Mouse (Mus musculus) lung, embryonic 14.5 days (tissue): Measurements from ENCODE around the gene Ly6g5b. TPM values are rescaled to one million over a fixed set of nuclear protein-coding genes. Genes with fewer than 3 reads are reported as not detected.

ENCODE experiments used
- ATAC-seq: fragments of 200-750 bp; cut with Nextera tagmentation; 2 replicates; pipeline ENCODE4 v1.8.0; 2017; ENCODE audit warnings: mild to moderate bottlenecking, moderate TSS enrichment, moderate library complexity; ENCODE audit not compliant: insufficient read depth
- DNase-seq: peaks from one replicate; pipeline ENCODE4 v3.0.0-alpha.2; 2015
- H3K27ac ChIP-seq: fragments of 300-500 bp; sonication (generic); 2 replicates; pipeline ENCODE4 v1.5.1; 2014; ENCODE audit warnings: low read depth, mild to moderate bottlenecking, moderate library complexity
- H3K27me3 ChIP-seq: fragments of 300-500 bp; sonication (generic); 2 replicates; pipeline ENCODE4 v1.6.1; 2014; ENCODE audit warnings: low read length, control low read depth; ENCODE audit not compliant: insufficient read depth
- H3K36me3 ChIP-seq: fragments of 300-500 bp; sonication (generic); 2 replicates; pipeline ENCODE4 v1.6.1; 2014; ENCODE audit warnings: control low read depth; ENCODE audit not compliant: insufficient read depth
- H3K4me1 ChIP-seq: fragments of 300-500 bp; sonication (generic); 2 replicates; pipeline ENCODE4 v1.6.1; 2014; ENCODE audit warnings: antibody characterized with exemption, control low read depth; ENCODE audit not compliant: insufficient read depth
- H3K4me2 ChIP-seq: fragments of 300-500 bp; sonication (generic); 2 replicates; pipeline ENCODE4 v1.6.1; 2014; ENCODE audit warnings: mild to moderate bottlenecking
- H3K4me3 ChIP-seq: fragments of 300-500 bp; sonication (generic); 2 replicates; pipeline ENCODE4 v1.5.1; 2014; ENCODE audit warnings: low read depth, low read length
- H3K9ac ChIP-seq: fragments of 300-500 bp; sonication (generic); 2 replicates; pipeline ENCODE4 v1.6.1; 2014
- H3K9me3 ChIP-seq: fragments of 300-500 bp; sonication (generic); 2 replicates; pipeline ENCODE4 v1.6.1; 2016; ENCODE audit warnings: low read depth, low read length, control low read depth
- CTCF ChIP-seq: IDR thresholded peaks from 2 replicates; pipeline ENCODE4 v1.5.1; 2016; ENCODE audit warnings: antibody characterized with exemption, low read depth
- WGBS: fragments of 180-500 bp; shearing (Covaris S2); extraction: QIAGEN DNeasy Blood & Tissue Kit; methylation state at CpG from one replicate; pipeline ENCODE4 v1.1.7; 2014; 5-methylcytosine and 5-hydroxymethylcytosine counted together
- polyA plus RNA-seq: library from polyadenylated mRNA; unstranded; fragments of >200 nt; fragmentation: Nextera tagmentation; extraction: Ambion mirVana; gene quantifications from 2 replicates; pipeline ENCODE4 v1.2.1, GENCODE M21; 2014

Gene Ly6g5b
- polyA plus RNA-seq, 1 experiment from 2014 or later = 1.1 TPM

DNA sequence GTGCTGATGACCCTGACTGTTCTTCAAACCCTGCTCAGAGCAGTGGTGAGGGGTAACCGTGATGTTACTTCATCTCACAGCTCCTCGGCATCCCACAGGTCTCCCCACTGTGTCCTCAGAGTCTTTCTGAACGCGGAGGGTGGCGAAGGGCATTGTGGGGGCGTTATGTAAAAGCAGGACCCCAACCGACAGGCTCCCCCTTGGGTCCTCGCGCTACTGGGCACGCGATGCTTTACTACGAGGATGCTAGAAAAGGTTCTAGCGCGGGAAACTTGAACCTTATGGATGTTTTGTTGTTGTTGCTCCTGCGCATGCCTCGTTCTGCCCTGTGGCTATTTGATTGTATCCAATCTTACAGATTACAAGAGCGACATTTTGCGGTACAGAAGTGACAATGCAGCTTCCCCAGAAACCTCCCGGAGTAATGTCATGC lies 6.7 kb upstream of the Ly6g5b start, which contains the start of gene Csnk2b:
Gene Csnk2b, minus strand, starts transcription at position 183 of the 433 bp plus-strand sequence.
- DNase-seq = peak; percentile 81
- peak; percentile 36 for TF ChIP-seq CTCF
- Histone ChIP-seq H3K4me3 (peak within 1 kb of the TSS; percentile 96), H3K9me3 (no peaks in the 10 kb centered on the region), H3K36me3 (peaks cover 36% of the 10 kb centered on the region), H3K4me1 (peaks cover 3% of the 10 kb centered on the region; the same call in 1 of the 2 replicates), H3K27ac (peak within 1 kb of the TSS; percentile 92), H3K9ac (peak within 1 kb of the TSS; percentile 97), H3K4me2 (peak within 1 kb of the TSS; percentile 94), H3K27me3 (no peaks in the 10 kb centered on the region)
- no peak; the same call in 1 of the 2 replicates for ATAC-seq
- under 1% methylated on average over 19 of the region's 19 CpGs for WGBS

DNA sequence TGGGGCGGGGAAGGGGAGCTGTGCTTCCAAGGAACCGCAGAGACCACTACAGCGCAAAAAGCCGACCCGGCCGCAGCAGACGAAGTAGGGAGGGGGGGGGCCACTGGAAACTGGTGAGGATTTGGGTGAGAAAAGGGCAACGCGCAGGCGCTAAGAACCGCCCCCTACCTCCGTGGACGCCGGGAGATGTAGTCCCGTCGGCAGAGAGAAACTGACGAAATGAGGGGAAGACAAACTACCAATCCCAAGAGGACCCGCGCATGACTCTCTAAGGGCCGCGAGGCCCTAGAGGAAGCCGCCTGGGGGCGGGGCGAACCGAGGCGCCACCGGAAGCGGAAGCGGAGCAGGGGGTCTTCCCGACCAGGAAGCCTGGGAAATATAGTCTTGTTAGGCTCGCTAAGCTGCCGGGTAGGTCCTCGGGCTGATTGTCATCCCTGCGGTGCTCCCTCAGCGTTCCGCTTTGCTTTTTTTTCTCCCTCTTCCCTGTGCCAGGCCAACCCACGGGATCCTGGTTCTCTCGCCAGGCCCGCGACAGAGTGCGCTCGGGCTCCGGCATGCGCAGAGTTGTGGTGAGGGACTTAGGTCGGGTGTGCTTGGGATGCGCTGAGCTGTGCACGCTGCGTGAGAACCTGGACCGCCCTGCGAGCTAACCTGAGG lies 6.0 kb upstream of the Ly6g5b start, which contains the start of gene Gpank1:
Gene Gpank1, plus strand, starts transcription at position 313 of the 657 bp plus-strand sequence.
- peak within 1 kb of the TSS; percentile 92 for H3K27ac ChIP-seq
- under 1% methylated on average over 50 of the region's 50 CpGs for WGBS
- TF ChIP-seq CTCF = no peak
- ATAC-seq (peak; percentile 97), DNase-seq (peak; percentile 100)
- H3K4me2 ChIP-seq = peak within 1 kb of the TSS; percentile 94
- H3K36me3 ChIP-seq = peaks cover 40% of the 10 kb centered on the region
- peaks cover 3% of the 10 kb centered on the region; the same call in 1 of the 2 replicates for H3K4me1 ChIP-seq
- no peaks in the 10 kb centered on the region for H3K9me3 ChIP-seq
- H3K9ac ChIP-seq = peak within 1 kb of the TSS; percentile 97
- H3K27me3 ChIP-seq = no peaks in the 10 kb centered on the region
- peak within 1 kb of the TSS; percentile 96 for H3K4me3 ChIP-seq

DNA sequence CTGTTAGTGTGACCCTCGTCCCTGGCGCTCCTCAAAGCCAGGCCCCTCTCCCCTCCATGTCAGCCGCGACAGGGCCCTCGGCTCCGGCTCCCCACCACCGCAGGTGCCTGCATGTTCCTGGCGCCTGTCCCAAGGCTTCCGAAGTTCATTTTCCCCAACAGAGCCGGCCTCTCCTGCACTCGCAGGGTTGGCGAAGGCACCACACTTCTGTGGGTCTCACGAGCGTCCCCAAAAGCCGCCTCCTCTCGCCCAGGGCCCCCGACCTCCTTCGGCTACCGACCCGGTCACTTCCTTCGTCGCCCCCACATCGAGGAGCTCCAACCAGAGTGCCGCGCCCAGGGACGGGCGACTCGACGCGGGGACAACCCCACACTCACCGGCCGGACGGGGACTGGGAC lies 5.5 kb upstream of the Ly6g5b start:
- ATAC-seq (no peak), DNase-seq (no peak)
- Histone ChIP-seq H3K36me3 (peaks cover 45% of the 10 kb centered on the region), H3K4me1 (peaks cover 3% of the 10 kb centered on the region; the same call in 1 of the 2 replicates), H3K4me3 (peak overlapping the region; percentile 96), H3K4me2 (peak overlapping the region; percentile 94), H3K9ac (peak overlapping the region; percentile 97), H3K9me3 (no peaks in the 10 kb centered on the region), H3K27me3 (no peaks in the 10 kb centered on the region), H3K27ac (peak overlapping the region; percentile 67)
- under 1% methylated on average over 33 of the region's 33 CpGs for WGBS
- TF ChIP-seq CTCF = no peak

DNA sequence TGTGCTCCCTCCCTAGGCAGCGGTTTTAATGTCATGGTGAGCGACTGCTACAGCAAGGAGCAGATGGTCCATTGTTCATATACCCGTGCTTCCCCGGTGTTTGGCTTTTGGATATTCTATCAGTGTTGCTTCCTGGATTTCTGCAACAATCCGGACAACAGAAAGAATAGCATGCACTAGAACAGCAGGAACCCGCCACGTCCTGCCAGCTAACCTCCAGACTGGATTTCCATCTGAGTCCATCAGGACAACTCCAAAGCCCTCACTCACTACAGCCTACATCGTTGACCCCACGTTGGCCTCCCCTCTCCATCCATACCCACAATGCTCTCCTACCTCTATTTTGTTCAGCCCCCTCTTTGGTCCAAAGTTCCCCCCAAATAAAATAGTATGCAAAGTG lies 3.5 kb downstream of the Ly6g5b start:
- no peak for TF ChIP-seq CTCF
- H3K27me3 ChIP-seq = no peaks in the 10 kb centered on the region
- ATAC-seq (no peak), DNase-seq (peak; percentile 12)
- H3K9me3 ChIP-seq = no peaks in the 10 kb centered on the region
- H3K36me3 ChIP-seq = peaks cover 28% of the 10 kb centered on the region; the same call in 1 of the 2 replicates
- no peak overlapping the region for H3K27ac ChIP-seq
- H3K4me2 ChIP-seq = no peak overlapping the region
- no peak overlapping the region for H3K4me3 ChIP-seq
- WGBS = 71% methylated on average over 9 of the region's 9 CpGs
- no peak overlapping the region for H3K9ac ChIP-seq
- no peaks in the 10 kb centered on the region for H3K4me1 ChIP-seq

DNA sequence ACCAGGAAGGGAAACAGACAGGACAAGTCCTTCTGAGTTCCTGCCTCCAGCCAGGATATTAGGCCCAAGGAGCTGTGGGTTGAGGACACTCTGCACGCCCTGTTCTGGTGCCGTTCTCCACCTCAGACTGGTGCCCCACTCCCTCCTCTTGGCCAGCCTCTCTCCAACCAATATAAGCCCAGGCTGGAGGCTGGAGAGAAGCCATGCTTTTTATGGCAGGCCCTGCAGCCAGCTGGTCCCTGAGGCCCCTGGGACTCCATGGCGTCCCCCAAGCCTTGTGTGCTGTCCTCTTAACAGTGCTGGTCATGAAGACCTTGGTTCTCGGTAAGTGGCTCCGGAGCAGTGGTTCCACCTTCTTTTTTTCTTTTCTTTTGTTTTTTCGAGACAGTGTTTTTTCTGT lies 7.1 kb downstream of the Ly6g5b start, which contains the start of gene Ly6g5c:
Gene Ly6g5c, plus strand, starts transcription at position 183 of the 400 bp plus-strand sequence.
- Histone ChIP-seq H3K4me3 (no peak within 1 kb of the TSS), H3K4me1 (no peaks in the 10 kb centered on the region), H3K27me3 (no peaks in the 10 kb centered on the region), H3K36me3 (peaks cover 10% of the 10 kb centered on the region; the same call in 1 of the 2 replicates), H3K4me2 (no peak within 1 kb of the TSS), H3K9ac (no peak within 1 kb of the TSS), H3K27ac (no peak within 1 kb of the TSS), H3K9me3 (no peaks in the 10 kb centered on the region)
- no peak for TF ChIP-seq CTCF
- ATAC-seq = no peak
- 84% methylated on average over 6 of the region's 6 CpGs for WGBS
- no peak for DNase-seq

DNA sequence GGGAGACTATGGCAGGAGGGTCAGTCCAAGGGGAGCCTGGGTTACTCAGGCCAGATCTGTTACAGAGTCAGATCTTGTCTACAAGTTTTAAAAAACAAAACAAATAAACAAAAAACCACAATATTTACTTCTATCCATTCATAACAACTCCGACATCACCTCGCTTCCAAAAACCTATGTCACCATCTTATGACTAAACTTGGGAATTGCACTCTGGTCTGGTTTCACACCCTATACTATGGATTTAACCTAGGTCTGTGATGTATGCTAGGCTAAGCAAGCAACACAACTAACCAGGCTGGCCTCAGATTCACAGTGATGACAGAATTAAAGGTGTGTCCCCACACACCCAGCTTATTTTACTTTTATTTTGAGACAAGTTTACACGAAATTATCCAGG lies 8.7 kb downstream of the Ly6g5b start:
- ATAC-seq (no peak), DNase-seq (peak; percentile 13)
- Histone ChIP-seq H3K27ac (no peak overlapping the region), H3K4me2 (no peak overlapping the region), H3K27me3 (no peaks in the 10 kb centered on the region), H3K4me1 (no peaks in the 10 kb centered on the region), H3K36me3 (peaks cover 26% of the 10 kb centered on the region), H3K9me3 (no peaks in the 10 kb centered on the region), H3K9ac (no peak overlapping the region; the same call in 1 of the 2 replicates), H3K4me3 (no peak overlapping the region)
- TF ChIP-seq CTCF = peak; percentile 30
- WGBS = 51% methylated on average over 3 of the region's 3 CpGs

DNA sequence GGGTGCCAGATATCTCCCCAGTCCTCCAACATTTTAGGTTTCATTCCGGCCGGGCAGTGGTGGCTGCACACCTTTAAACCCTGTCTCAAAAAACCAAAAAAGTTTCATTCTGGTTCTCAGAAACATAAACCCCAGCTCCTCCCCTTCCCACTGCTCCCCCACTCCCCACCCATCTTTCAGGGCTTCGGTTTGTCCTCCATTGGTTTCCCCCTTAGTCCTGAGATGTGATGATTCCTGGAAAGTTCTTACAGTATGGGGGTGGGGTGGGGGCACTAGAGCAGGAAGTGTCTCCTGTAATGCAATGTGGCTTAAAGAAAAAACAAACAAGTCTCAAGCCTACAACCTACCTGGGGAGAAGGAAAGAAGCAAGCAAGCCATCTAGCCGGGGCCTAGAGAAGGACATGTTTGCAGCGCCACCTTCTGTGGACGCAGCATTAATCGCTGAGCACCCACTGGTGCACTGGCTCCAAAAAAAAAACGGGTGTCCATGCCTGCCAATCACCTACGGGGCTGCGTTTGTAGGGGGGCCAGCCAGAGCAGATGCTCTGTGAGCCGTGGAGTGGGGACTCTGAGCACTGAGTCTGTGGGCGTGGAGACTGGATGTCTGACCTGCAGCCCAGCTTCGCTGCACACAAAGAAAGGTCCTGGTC lies 9.4 kb downstream of the Ly6g5b start:
- 0 out of 2 replicates have a peak, but pooled peaks have one; percentile 32 for ATAC-seq
- 24% methylated on average over 13 of the region's 13 CpGs for WGBS

More for the DNA sequence above, 9.4 kb downstream of the Ly6g5b start:
- H3K4me1 ChIP-seq = no peaks in the 10 kb centered on the region
- H3K9ac ChIP-seq = peak overlapping the region; percentile 24; the same call in 1 of the 2 replicates
- H3K36me3 ChIP-seq = peaks cover 33% of the 10 kb centered on the region
- no peaks in the 10 kb centered on the region for H3K27me3 ChIP-seq
- H3K27ac ChIP-seq = no peak overlapping the region
- H3K4me2 ChIP-seq = no peak overlapping the region; the same call in 1 of the 2 replicates
- peak; percentile 69 for TF ChIP-seq CTCF
- no peak overlapping the region for H3K4me3 ChIP-seq
- H3K9me3 ChIP-seq = no peaks in the 10 kb centered on the region
- peak; percentile 65 for DNase-seq
